Mouse (Mus musculus) ES-Bruce4 (cell line): Measurements from ENCODE around the gene Dnah17. TPM values are rescaled to one million over a fixed set of nuclear protein-coding genes. Genes with fewer than 3 reads are reported as not detected.

Experiments used
- H3K27ac ChIP-seq: 2 replicates; pipeline ENCODE4 v1.5.1; 2012; ENCODE audit warnings: low read length, inconsistent platforms; ENCODE audit not compliant: insufficient read depth
- H3K27me3 ChIP-seq: 2 replicates; pipeline ENCODE4 v1.6.1; 2012; ENCODE audit warnings: mild to moderate bottlenecking, low read length, inconsistent platforms; ENCODE audit not compliant: control insufficient read depth, poor library complexity, insufficient read depth, severe bottlenecking
- H3K36me3 ChIP-seq: 2 replicates; pipeline ENCODE4 v1.6.1; 2012; ENCODE audit warnings: inconsistent platforms, mild to moderate bottlenecking, low read length, moderate library complexity; ENCODE audit not compliant: control insufficient read depth, poor library complexity, insufficient read depth, severe bottlenecking
- H3K4me1 ChIP-seq: one replicate; pipeline ENCODE4 v1.8.1; 2011; ENCODE audit warnings: low read length; ENCODE audit not compliant: control insufficient read depth, insufficient read depth
- H3K4me3 ChIP-seq: 2 replicates; pipeline ENCODE4 v1.5.1; 2011; ENCODE audit warnings: low read depth, mild to moderate bottlenecking, low read length
- H3K9ac ChIP-seq: 2 replicates; pipeline ENCODE4 v1.6.1; 2012; ENCODE audit warnings: low read depth, mild to moderate bottlenecking, inconsistent platforms; ENCODE audit not compliant: poor library complexity, severe bottlenecking
- H3K9me3 ChIP-seq: replicated peaks from 2 replicates; pipeline ENCODE4 v1.6.1; 2012; ENCODE audit warnings: mild to moderate bottlenecking, low read length, inconsistent platforms; ENCODE audit not compliant: control insufficient read depth, poor library complexity, insufficient read depth, severe bottlenecking
- CTCF ChIP-seq: IDR thresholded peaks from one replicate; pipeline ENCODE4 v1.8.1; 2011; ENCODE audit warnings: low read depth, low read length
- EP300 ChIP-seq: IDR thresholded peaks from 2 replicates; pipeline ENCODE4 v1.6.1; 2011; ENCODE audit warnings: low read depth, low read length; ENCODE audit not compliant: insufficient read depth
- POLR2A ChIP-seq: IDR thresholded peaks from one replicate; pipeline ENCODE4 v1.8.1; 2011; ENCODE audit warnings: low read length; ENCODE audit not compliant: insufficient read depth
- polyA plus RNA-seq: library from polyadenylated mRNA; stranded (reverse); fragments of >200 nt; gene quantifications from 2 replicates; pipeline ENCODE4 v1.2.4, GENCODE M21; 2011; ENCODE audit warnings: low read depth; ENCODE audit not compliant: missing spikeins, insufficient read depth, insufficient read length

Dnah17 gene
- polyA plus RNA-seq, 1 experiment = 0.49 TPM

- Histone ChIP-seq H3K9me3 (no peaks in the 10 kb centered on the region), H3K4me3 (no peak overlapping the region), H3K4me1 (no peaks in the 10 kb centered on the region), H3K27me3 (no peaks in the 10 kb centered on the region), H3K27ac (no peak overlapping the region), H3K9ac (no peak overlapping the region), H3K36me3 (no peaks in the 10 kb centered on the region)
- TF ChIP-seq CTCF (no peak), POLR2A (no peak), EP300 (no peak)
These were observed 17.6 kb upstream of the Dnah17 start for GRCm38 (mm10) chr11:118147877-118148637.

- Histone ChIP-seq H3K27me3 (no peaks in the 10 kb centered on the region), H3K9me3 (no peaks in the 10 kb centered on the region), H3K9ac (no peak overlapping the region), H3K4me3 (no peak overlapping the region), H3K4me1 (peaks cover 2% of the 10 kb centered on the region), H3K36me3 (no peaks in the 10 kb centered on the region), H3K27ac (no peak overlapping the region)
- TF ChIP-seq POLR2A (no peak), CTCF (no peak), EP300 (no peak)
These were observed 16.0 kb upstream of the Dnah17 start for GRCm38 (mm10) chr11:118146446-118146845.

GRCm38 (mm10) chr11:118145771-118146351 lies 15.4 kb upstream of the Dnah17 start:
- no peak overlapping the region for H3K27ac ChIP-seq
- no peaks in the 10 kb centered on the region for H3K36me3 ChIP-seq
- no peaks in the 10 kb centered on the region for H3K27me3 ChIP-seq
- H3K9me3 ChIP-seq = no peaks in the 10 kb centered on the region
- TF ChIP-seq CTCF (no peak), POLR2A (no peak), EP300 (no peak)
- peaks cover 2% of the 10 kb centered on the region for H3K4me1 ChIP-seq
- no peak overlapping the region for H3K4me3 ChIP-seq
- H3K9ac ChIP-seq = no peak overlapping the region

GRCm38 (mm10) chr11:118145092-118145491 lies 14.7 kb upstream of the Dnah17 start:
- no peak for TF ChIP-seq EP300
- no peak for TF ChIP-seq CTCF
- no peak for TF ChIP-seq POLR2A
- Histone ChIP-seq H3K27me3 (no peaks in the 10 kb centered on the region), H3K9ac (no peak overlapping the region), H3K4me1 (peaks cover 4% of the 10 kb centered on the region), H3K9me3 (no peaks in the 10 kb centered on the region), H3K27ac (no peak overlapping the region), H3K36me3 (no peaks in the 10 kb centered on the region), H3K4me3 (no peak overlapping the region)

- TF ChIP-seq EP300 = no peak
- no peak for TF ChIP-seq POLR2A
- no peak for TF ChIP-seq CTCF
- H3K36me3 ChIP-seq = no peaks in the 10 kb centered on the region
These were observed 13.3 kb upstream of the Dnah17 start for GRCm38 (mm10) chr11:118143731-118144130.

More at GRCm38 (mm10) chr11:118143731-118144130, 13.3 kb upstream of the Dnah17 start:
- Histone ChIP-seq H3K4me3 (no peak overlapping the region), H3K4me1 (peaks cover 4% of the 10 kb centered on the region), H3K27me3 (no peaks in the 10 kb centered on the region), H3K9ac (no peak overlapping the region), H3K9me3 (0 out of 2 replicates have a peak, but pooled peaks cover 2% of the 10 kb centered on the region), H3K27ac (no peak overlapping the region)
